Mouse (Mus musculus): ENCODE results near the gene Yap1. TPM values are rescaled to one million over a fixed set of nuclear protein-coding genes. Genes with fewer than 3 reads are reported as not detected.

Gene Yap1
- polyA plus RNA-seq (2015; fragmentation: Nextera tagmentation; extraction: Ambion mirVana) = 11.5 and 12.0 TPM in 2 replicates

GRCm38 (mm10) chr9:8004370-8004991 is at the start of gene Yap1:
Yap1 (minus strand) TSS chr9:8004596.
- Histone ChIP-seq H3K9me3 (no peaks in the 10 kb centered on the region), H3K27ac (replicated peaks) (peak within 1 kb of the TSS; percentile 91), H3K4me3 (peak within 1 kb of the TSS; percentile 79), H3K4me2 (peak within 1 kb of the TSS; percentile 86), H3K27me3 (peaks cover 6% of the 10 kb centered on the region; the same call in 1 of the 2 replicates), H3K9ac (peak within 1 kb of the TSS; percentile 82), H3K36me3 (0 out of 2 replicates have a peak, but pooled peaks cover 5% of the 10 kb centered on the region), H3K4me1 (replicated peaks) (peaks cover 23% of the 10 kb centered on the region)
- ATAC-seq (ENCODE audit: low read depth) = peak; percentile 86
- under 1% methylated on average over 76 of the region's 79 CpGs for WGBS

- WGBS = 29% methylated on average over 5 of the region's 5 CpGs
- H3K4me2 ChIP-seq = peak overlapping the region; percentile 65
- no peaks in the 10 kb centered on the region for H3K9me3 ChIP-seq
- H3K4me1 ChIP-seq (replicated peaks) = peaks cover 17% of the 10 kb centered on the region
- ATAC-seq (ENCODE audit: low read depth) = peak; percentile 66
- peak overlapping the region; percentile 89 for H3K27ac ChIP-seq (replicated peaks)
- H3K4me3 ChIP-seq = peak overlapping the region; percentile 83
- no peaks in the 10 kb centered on the region for H3K36me3 ChIP-seq
- peak overlapping the region; percentile 84; the same call in 1 of the 2 replicates for H3K9ac ChIP-seq
- H3K27me3 ChIP-seq = no peaks in the 10 kb centered on the region
These were observed 38.6 kb upstream of the Yap1 start for GRCm38 (mm10) chr9:8043044-8043387.

- WGBS = under 1% methylated on average over 39 of the region's 39 CpGs
- peak within 1 kb of the TSS; percentile 89 for H3K27ac ChIP-seq (replicated peaks)
- H3K4me3 ChIP-seq = peak within 1 kb of the TSS; percentile 83
- H3K9me3 ChIP-seq = no peaks in the 10 kb centered on the region
- peak within 1 kb of the TSS; percentile 65 for H3K4me2 ChIP-seq
- H3K4me1 ChIP-seq (replicated peaks) = peaks cover 17% of the 10 kb centered on the region
- peak; percentile 99 for ATAC-seq (ENCODE audit: low read depth)
- H3K27me3 ChIP-seq = no peaks in the 10 kb centered on the region
- H3K9ac ChIP-seq = peak within 1 kb of the TSS; percentile 84
- no peaks in the 10 kb centered on the region for H3K36me3 ChIP-seq
These were observed 38.1 kb upstream of the Yap1 start, which contains the start of gene Cfap300 for GRCm38 (mm10) chr9:8042338-8043043. Cfap300 (minus strand) TSS chr9:8042823.

- H3K4me1 ChIP-seq (replicated peaks) = no peaks in the 10 kb centered on the region
- H3K27ac ChIP-seq (replicated peaks) = no peak overlapping the region
- no peak overlapping the region for H3K4me3 ChIP-seq
- H3K4me2 ChIP-seq = no peak overlapping the region
- H3K27me3 ChIP-seq = no peaks in the 10 kb centered on the region
- no peak overlapping the region for H3K9ac ChIP-seq
- H3K9me3 ChIP-seq = no peaks in the 10 kb centered on the region
- no peak for ATAC-seq (ENCODE audit: low read depth)
- H3K36me3 ChIP-seq = peaks cover 9% of the 10 kb centered on the region; the same call in 1 of the 2 replicates
- 26% methylated on average over 7 of the region's 7 CpGs for WGBS
These were observed 31.1 kb upstream of the Yap1 start for GRCm38 (mm10) chr9:8035546-8035945.

- Histone ChIP-seq H3K4me1 (replicated peaks) (no peaks in the 10 kb centered on the region), H3K36me3 (peaks cover 9% of the 10 kb centered on the region; the same call in 1 of the 2 replicates), H3K9ac (no peak overlapping the region), H3K4me2 (no peak overlapping the region), H3K9me3 (no peaks in the 10 kb centered on the region), H3K4me3 (no peak overlapping the region), H3K27ac (replicated peaks) (no peak overlapping the region), H3K27me3 (no peaks in the 10 kb centered on the region)
- 65% methylated on average over 4 of the region's 4 CpGs for WGBS
- no peak for ATAC-seq (ENCODE audit: low read depth)
These were observed 30.7 kb upstream of the Yap1 start for GRCm38 (mm10) chr9:8035091-8035490.

- H3K4me2 ChIP-seq = no peak overlapping the region
- peaks cover 9% of the 10 kb centered on the region; the same call in 1 of the 2 replicates for H3K36me3 ChIP-seq
- 83% methylated on average over 1 of the region's 1 CpGs for WGBS
- no peak for ATAC-seq (ENCODE audit: low read depth)
- H3K27ac ChIP-seq (replicated peaks) = no peak overlapping the region
- no peaks in the 10 kb centered on the region for H3K9me3 ChIP-seq
- no peaks in the 10 kb centered on the region for H3K4me1 ChIP-seq (replicated peaks)
- no peak overlapping the region for H3K9ac ChIP-seq
- no peak overlapping the region for H3K4me3 ChIP-seq
- no peaks in the 10 kb centered on the region for H3K27me3 ChIP-seq
These were observed 29.7 kb upstream of the Yap1 start for GRCm38 (mm10) chr9:8034143-8034542.

- no peaks in the 10 kb centered on the region for H3K9me3 ChIP-seq
- H3K27me3 ChIP-seq = no peaks in the 10 kb centered on the region
- H3K4me1 ChIP-seq (replicated peaks) = no peaks in the 10 kb centered on the region
- H3K36me3 ChIP-seq = peaks cover 9% of the 10 kb centered on the region; the same call in 1 of the 2 replicates
- WGBS = 83% methylated on average over 5 of the region's 5 CpGs
- no peak for ATAC-seq (ENCODE audit: low read depth)
- no peak overlapping the region for H3K9ac ChIP-seq
- H3K27ac ChIP-seq (replicated peaks) = no peak overlapping the region
- no peak overlapping the region for H3K4me3 ChIP-seq
- H3K4me2 ChIP-seq = no peak overlapping the region
These were observed 28.5 kb upstream of the Yap1 start for GRCm38 (mm10) chr9:8032847-8033246.

- WGBS = 90% methylated on average over 5 of the region's 5 CpGs
- no peak for ATAC-seq (ENCODE audit: low read depth)
- Histone ChIP-seq H3K9ac (no peak overlapping the region), H3K4me3 (no peak overlapping the region), H3K27ac (replicated peaks) (no peak overlapping the region), H3K9me3 (no peaks in the 10 kb centered on the region), H3K4me1 (replicated peaks) (no peaks in the 10 kb centered on the region), H3K27me3 (no peaks in the 10 kb centered on the region), H3K4me2 (no peak overlapping the region), H3K36me3 (no peaks in the 10 kb centered on the region)
These were observed 14.2 kb upstream of the Yap1 start for GRCm38 (mm10) chr9:8018609-8019008.

GRCm38 (mm10) chr9:8017253-8017913 is 13.0 kb upstream of the Yap1 start:
- H3K4me3 ChIP-seq = no peak overlapping the region

GRCm38 (mm10) chr9:8003301-8004271 is 810 bp downstream of the Yap1 start:
- 1% methylated on average over 74 of the region's 82 CpGs for WGBS
- peak overlapping the region; percentile 86 for H3K4me2 ChIP-seq
- peak; percentile 73 for ATAC-seq (ENCODE audit: low read depth)

More at GRCm38 (mm10) chr9:8017253-8017913, 13.0 kb upstream of the Yap1 start:
- Histone ChIP-seq H3K4me2 (no peak overlapping the region), H3K27ac (replicated peaks) (no peak overlapping the region), H3K36me3 (no peaks in the 10 kb centered on the region), H3K9me3 (no peaks in the 10 kb centered on the region), H3K27me3 (no peaks in the 10 kb centered on the region), H3K9ac (no peak overlapping the region), H3K4me1 (replicated peaks) (no peaks in the 10 kb centered on the region)
- ATAC-seq (ENCODE audit: low read depth) = no peak
- WGBS = 50% methylated on average over 20 of the region's 20 CpGs

GRCm38 (mm10) chr9:8002806-8003205 is 1.6 kb downstream of the Yap1 start:
- no peak for ATAC-seq (ENCODE audit: low read depth)
- Histone ChIP-seq H3K9me3 (no peaks in the 10 kb centered on the region), H3K9ac (peak overlapping the region; percentile 82), H3K36me3 (0 out of 2 replicates have a peak, but pooled peaks cover 6% of the 10 kb centered on the region), H3K4me2 (peak overlapping the region; percentile 86), H3K27me3 (peaks cover 6% of the 10 kb centered on the region; the same call in 1 of the 2 replicates), H3K27ac (replicated peaks) (no peak overlapping the region), H3K4me1 (replicated peaks) (peaks cover 33% of the 10 kb centered on the region), H3K4me3 (peak overlapping the region; percentile 79)
- WGBS = 1% methylated on average over 12 of the region's 12 CpGs

More at GRCm38 (mm10) chr9:8003301-8004271, 810 bp downstream of the Yap1 start:
- 0 out of 2 replicates have a peak, but pooled peaks cover 6% of the 10 kb centered on the region for H3K36me3 ChIP-seq
- no peaks in the 10 kb centered on the region for H3K9me3 ChIP-seq
- peaks cover 30% of the 10 kb centered on the region for H3K4me1 ChIP-seq (replicated peaks)
- peak overlapping the region; percentile 91 for H3K27ac ChIP-seq (replicated peaks)
- H3K4me3 ChIP-seq = peak overlapping the region; percentile 79
- H3K9ac ChIP-seq = peak overlapping the region; percentile 82
- peaks cover 6% of the 10 kb centered on the region; the same call in 1 of the 2 replicates for H3K27me3 ChIP-seq

Measured in neural tube, embryonic 13.5 days (tissue).